Mouse (Mus musculus) mouse trophoblast stem cell (cell line): ENCODE results near the gene Polr3h.
"Not testable (repeated sequence)": the region's sequence is repeated elsewhere in the genome, so short reads cannot be mapped to it uniquely, and the experiment has no call there.

ENCODE experiments used
- in situ Hi-C, 2 experiments: fragments of 300-500 bp; cut with MseI, MboI; formaldehyde crosslinking; loops; 2 replicates in 1 of 2; 3 replicates in 1 of 2; pipeline ENCODE4 v1.15.1; 2025

Gene Polr3h

GRCm38 (mm10) chr15:81917621-81918463 lies 8.2 kb downstream of the Polr3h start:
- in situ Hi-C loops, result no loop called here

- in situ Hi-C loops, result no loop called here
Observed at GRCm38 (mm10) chr15:81917201-81917600, 8.8 kb downstream of the Polr3h start.

GRCm38 (mm10) chr15:81915663-81916062 lies 10.4 kb downstream of the Polr3h start:
- in situ Hi-C loops, result no loop called here

- in situ Hi-C loops, result no loop called here
Observed at GRCm38 (mm10) chr15:81914668-81915067, 11.4 kb downstream of the Polr3h start.

GRCm38 (mm10) chr15:81912498-81912897 lies 13.5 kb downstream of the Polr3h start:
- in situ Hi-C loops, result no loop called here

- in situ Hi-C loops, result not testable (repeated sequence)
Observed at GRCm38 (mm10) chr15:81908767-81909166, 17.3 kb downstream of the Polr3h start.

- in situ Hi-C loops, result no loop called here
Observed at GRCm38 (mm10) chr15:81907953-81908352, 18.1 kb downstream of the Polr3h start.

- in situ Hi-C loops, result no loop called here
Observed at GRCm38 (mm10) chr15:81904939-81905338, 21.1 kb downstream of the Polr3h start.

- in situ Hi-C loops, result no loop called here
Observed at GRCm38 (mm10) chr15:81898751-81899150, 27.3 kb downstream of the Polr3h start.

- in situ Hi-C loops, result no loop called here
Observed at GRCm38 (mm10) chr15:81897607-81898285, 28.3 kb downstream of the Polr3h start.

- in situ Hi-C loops, result no loop called here
Observed at GRCm38 (mm10) chr15:81896407-81896806, 29.6 kb downstream of the Polr3h start.

GRCm38 (mm10) chr15:81894002-81894401 lies 32.0 kb downstream of the Polr3h start:
- in situ Hi-C loops, result no loop called here

GRCm38 (mm10) chr15:81891822-81892580 lies 34.0 kb downstream of the Polr3h start:
- in situ Hi-C loops, result no loop called here

GRCm38 (mm10) chr15:81891140-81891802 lies 34.8 kb downstream of the Polr3h start:
- in situ Hi-C loops, result no loop called here

GRCm38 (mm10) chr15:81889175-81889574 lies 36.9 kb downstream of the Polr3h start:
- in situ Hi-C loops, result no loop called here

GRCm38 (mm10) chr15:81886795-81887550 lies 39.1 kb downstream of the Polr3h start:
- in situ Hi-C loops, result no loop called here

GRCm38 (mm10) chr15:81885418-81885934 lies 40.6 kb downstream of the Polr3h start:
- in situ Hi-C loops, result no loop called here

GRCm38 (mm10) chr15:81882348-81882747 lies 43.7 kb downstream of the Polr3h start:
- in situ Hi-C loops, result no loop called here

GRCm38 (mm10) chr15:81879531-81880401 lies 46.3 kb downstream of the Polr3h start:
- in situ Hi-C loops, result no loop called here
